Mouse (Mus musculus): ENCODE results near the gene Llgl2.

The Llgl2 gene

DNA sequence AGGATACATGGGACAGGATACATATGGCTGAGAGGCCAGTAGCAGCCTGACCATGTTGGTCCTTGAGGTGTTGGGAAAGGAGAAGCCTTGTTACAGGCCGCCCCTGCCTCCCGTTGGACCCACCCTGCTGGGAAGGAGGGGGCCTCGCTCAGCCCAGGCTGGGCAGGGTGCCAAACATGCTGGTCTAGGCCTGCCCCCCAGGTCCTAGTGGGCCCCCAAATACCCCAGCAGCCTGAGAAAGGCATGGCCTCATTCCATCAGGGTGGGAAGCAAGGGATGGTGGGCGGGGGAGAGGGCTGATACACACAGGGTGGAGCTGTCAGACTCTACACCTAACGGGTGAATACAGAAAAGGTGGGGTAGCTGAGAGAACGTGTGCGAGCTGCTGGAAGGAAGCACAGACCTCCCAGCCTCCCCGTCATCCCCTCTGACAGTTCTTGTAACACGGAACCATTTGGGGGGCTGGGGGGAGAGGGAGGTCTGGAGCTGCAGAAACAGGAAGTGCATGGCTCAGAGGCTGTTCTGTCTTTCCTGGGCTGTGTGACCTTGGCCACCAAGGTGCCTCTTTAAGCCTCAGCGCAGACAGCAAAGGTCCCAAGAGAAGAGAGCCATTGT, 15.0 kb upstream of the Llgl2 start:
- no peak for DNase-seq (ENCODE audit: extremely low spot score, low spot score)

DNA sequence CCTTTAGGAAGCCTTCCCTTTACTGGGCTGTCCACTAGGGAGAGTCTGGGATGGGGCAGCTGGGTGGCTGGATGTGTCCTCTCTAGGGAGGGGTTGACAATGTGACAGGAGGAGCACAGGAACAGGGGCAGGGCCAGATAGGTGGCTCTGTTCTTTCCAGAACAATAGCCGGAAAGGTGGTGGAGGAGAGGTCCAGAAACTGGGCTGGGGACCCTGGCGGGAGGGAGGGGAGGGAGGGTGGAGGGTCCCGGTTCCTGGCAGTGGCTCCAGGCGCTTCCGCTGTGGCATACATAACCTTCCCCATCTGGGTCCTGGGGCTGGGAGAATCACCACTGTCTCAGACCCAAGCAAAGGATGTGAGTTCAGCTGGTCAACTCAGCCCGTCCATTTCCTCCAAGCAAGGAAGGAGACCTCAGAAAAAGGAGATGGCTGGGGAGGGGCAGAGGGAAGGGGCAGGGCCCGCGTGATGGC, 14.5 kb upstream of the Llgl2 start:
- DNase-seq (ENCODE audit: extremely low spot score, low spot score): no peak

DNA sequence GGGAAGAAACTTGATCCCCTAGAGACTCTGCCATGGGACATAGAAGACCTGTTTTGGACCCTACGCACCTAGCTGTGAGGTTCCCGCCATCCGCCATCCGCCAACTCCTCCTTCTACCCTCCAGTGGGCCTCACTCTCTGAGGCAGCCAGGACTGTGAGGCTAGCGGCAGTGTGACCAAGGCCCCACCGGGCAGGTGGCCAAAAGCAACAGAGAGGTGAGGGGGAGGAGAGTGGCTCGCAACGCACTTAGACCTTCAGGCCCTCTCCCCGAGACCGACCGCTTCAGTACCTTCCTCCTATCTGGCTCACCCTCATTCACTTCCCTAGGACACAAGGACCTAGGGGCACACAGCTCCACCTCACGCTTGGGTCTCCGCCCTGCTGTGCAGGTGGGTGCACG, 13.5 kb upstream of the Llgl2 start:
- no peak for DNase-seq (ENCODE audit: extremely low spot score, low spot score)

DNA sequence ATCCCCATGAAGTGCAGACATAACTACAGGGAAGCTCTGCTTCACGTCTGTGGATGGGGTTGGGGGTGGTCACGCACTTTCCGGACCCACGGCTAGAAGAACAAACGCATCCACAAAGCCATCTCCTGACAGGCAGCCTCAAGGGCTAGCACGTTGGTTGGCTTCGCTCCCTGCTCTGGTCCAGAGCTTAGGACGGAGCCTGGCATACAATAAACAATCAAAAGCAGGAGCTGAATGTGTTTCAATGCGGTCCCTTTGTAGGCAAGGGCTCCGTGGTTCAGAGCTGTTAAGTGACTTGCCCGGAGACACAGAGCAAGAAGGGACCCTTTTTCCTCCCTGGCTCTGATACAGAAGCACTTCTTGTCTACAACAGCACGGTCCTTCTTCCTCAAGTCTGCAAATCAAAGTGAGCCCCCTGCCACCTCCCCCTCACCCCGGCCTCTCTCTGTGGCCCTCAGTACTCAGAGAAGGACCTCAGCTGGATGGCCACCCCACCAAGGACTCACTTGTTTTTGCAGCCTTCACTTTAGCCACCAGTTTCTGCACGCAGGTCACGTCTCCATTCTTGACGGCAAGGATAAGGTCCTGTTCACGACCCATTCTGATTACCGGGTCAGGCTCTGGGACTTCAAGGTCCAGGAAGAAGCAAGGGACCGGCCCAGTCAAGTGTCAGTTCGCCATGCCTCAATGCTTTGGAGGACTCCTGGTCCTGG, 12.3 kb upstream of the Llgl2 start:
- DNase-seq (ENCODE audit: extremely low spot score, low spot score): no peak

DNA sequence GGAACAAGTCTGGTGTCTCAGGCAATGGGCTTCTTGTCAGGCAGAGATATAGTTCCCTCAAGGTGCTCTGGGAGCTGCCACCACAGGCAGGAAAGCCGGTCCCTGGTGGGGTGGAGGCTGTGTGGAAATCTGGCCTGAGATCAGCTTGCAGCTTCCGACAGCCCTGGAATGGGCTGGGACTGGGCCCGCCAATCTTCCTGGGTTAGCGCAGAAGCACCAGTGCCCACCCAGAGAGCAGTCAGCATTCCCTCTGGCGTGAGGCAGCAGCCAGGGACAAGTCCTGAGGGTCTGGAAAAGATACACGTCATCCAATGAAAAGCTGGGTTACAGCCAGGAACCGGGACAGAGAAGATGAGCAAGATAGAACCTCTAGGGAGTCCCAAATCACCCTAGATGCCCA, 11.8 kb upstream of the Llgl2 start:
- DNase-seq (ENCODE audit: extremely low spot score, low spot score): no peak

DNA sequence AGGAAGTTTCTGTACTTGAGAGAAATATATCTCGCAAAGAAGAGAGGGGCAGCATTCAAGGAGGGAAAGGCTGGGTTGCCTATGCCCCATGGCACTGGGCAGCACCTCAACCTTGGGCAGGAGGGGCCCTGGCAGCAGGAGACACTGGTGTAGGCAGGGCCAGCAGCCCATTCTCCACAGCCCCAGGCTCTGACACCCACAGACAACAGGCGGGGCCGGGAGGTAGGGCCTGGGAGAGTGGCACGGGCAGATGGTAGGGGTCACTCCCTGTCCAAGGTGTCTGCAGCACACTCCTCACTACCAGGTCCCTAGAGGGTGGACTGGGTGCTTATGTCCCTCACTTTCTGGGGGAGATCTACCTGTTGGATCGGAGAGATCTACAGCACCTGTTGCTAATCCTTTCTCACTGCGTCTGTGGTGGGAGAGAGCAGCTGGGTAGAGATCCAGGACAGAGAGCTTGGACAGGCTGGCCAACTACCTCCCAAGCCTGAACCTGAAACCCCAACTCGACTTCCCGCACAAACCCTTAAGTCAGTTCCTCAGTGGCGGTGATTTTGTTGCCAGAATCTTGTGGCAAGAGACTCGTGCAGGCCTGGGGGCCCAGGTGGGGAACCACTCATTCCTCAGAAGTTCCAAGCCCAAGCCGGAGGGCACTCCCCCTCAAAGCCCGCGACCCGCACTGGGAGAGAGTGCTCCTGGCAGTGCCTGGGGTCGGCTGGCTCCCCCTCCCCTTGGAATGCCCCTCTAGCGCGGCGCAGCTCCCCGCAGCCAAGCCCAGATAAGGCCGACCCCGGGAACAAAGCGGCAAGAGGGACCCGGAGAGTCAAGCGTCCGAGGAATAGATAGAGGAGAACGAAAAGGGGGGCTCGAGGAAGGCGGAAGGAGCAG, 11.1 kb upstream of the Llgl2 start:
- no peak for DNase-seq (ENCODE audit: extremely low spot score, low spot score)

DNA sequence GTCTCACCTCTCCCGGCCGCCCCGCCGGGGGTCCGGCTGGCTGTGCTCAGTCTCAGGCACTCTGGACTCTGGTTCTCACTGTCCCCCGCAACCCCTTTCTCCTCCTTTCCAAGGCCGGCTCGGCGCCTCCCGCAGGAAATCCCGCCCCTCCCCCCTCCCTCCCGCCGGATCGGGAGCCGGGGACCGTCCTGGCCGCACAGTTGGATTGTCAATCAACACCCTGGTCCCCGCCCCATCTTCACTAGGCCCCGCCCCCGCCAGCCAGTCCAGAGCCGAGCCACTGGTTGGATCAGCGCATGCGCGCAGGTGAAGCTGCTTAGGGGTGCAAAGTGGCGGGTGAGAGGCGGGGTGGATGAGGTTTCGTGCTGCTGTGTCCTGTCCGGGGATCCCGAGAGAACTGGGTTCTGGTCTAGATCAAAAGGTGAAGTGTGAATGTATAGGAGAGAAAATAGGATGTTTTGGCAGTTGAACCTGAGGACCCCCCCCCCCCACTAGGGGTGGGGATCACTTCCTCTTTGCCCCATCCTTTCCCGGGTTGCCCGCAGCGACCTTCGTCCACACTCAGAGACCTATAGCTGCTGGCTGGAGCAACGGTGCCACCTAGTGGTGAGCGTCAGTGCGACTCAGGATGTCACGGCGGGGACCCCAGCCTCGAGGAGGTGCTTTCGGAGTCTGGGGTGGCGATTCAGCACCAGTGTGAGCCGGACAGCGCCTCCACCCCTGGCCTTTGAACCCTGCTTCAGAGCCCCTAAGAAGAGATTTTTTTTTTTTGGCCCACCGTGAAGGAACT, 10.1 kb upstream of the Llgl2 start, which contains the start of gene Caskin2:
Gene Caskin2 (minus strand): TSS at position 133 of the 790 bp plus-strand sequence.
- peak; percentile 99 for DNase-seq (ENCODE audit: extremely low spot score, low spot score)

DNA sequence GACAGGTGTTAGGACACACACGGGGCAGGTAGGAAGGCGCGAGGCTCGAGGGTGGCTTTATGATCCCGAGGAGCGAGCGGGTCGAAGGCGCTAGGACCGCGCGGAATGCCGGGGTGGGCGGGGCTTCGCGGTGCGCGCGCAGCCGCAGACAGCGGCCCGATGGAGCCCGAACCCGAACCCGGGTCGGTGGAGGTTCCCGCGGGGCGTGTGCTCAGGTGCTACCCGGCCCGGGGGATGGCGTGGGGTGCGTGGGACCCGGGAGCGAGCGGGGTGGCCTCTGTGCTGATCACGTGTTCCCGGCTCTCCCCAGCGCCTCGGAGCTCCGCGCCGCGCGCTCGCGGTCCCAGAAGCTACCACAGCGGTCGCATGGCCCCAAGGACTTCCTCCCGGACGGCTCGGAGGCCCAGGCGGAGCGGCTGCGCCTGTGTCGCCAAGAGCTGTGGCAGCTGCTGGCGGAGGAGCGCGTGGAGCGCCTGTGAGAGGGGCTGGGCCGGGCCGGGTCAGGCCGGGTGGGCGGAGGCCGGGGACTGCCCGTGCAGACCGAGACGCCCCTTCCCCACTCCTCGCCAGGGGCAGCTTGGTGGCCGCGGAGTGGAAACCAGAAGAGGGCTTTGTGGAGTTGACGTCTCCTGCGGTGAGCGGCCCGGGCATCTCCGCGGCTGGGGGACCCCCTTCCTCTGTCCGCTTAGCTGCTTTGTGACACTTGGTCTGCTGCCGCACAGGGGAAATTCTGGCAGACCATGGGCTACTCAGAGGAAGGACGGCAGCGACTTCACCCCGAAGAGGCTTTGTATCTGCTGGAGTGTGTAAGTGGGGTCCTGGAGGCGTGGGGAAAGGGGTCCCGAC, 9.0 kb upstream of the Llgl2 start, which contains the start of gene Tsen54:
Gene Tsen54 (plus strand): TSS at position 120 of the 846 bp plus-strand sequence.
- DNase-seq (ENCODE audit: extremely low spot score, low spot score): peak; percentile 88

DNA sequence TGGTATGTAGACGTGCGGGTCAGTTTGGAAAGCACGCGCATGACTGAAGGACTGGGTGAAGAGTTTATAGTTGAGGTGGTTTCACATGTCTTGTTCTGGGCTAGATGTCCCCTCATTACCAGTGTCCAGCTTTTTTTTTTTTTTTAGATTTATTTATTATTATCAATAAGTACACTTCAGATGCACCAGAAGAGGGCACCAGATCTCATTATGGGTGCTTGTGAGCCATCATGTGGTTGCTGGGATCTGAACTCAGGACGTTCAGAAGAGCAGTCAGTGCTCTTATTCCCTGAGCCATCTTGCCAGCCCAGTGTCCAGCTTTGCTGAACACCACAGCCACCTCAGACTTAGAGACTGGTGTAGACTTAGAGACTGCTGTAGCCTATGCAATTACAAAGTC, 6.5 kb upstream of the Llgl2 start:
- DNase-seq (ENCODE audit: extremely low spot score, low spot score): no peak

DNA sequence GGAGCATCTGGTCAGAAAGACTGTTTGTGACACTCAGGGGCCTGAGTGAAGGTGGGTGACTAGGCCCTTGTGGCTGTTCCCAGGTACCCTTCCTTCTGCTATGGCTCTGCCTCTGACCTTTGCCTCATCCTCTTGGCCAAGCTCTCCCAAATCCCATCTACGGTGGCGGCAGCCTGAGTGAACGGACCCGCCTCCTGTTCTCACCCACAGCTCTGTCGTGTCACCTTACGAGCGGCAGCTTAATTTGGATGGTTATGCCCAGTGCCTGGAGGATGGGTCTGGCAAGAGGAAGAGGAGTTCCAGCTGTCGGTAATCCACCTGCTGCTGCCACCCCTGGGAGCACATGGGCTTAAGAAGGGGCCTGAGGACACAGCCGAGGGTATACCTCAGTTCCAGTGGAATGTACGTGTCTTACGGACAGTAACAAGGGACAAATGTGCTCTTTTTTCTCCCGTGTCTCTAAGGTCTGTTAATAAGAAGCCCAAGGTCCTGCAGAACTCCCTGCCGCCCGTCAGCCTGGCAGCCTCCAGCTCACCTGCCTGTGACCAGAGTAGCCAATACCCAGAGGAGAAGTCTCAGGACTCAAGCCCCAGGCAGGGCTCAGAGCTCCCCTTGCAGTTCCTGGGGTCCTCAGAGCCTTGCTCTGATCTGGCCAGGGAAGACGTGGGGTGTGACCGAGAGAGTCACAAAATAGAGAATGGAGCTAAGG, 3.8 kb upstream of the Llgl2 start:
- no peak for DNase-seq (ENCODE audit: extremely low spot score, low spot score)

DNA sequence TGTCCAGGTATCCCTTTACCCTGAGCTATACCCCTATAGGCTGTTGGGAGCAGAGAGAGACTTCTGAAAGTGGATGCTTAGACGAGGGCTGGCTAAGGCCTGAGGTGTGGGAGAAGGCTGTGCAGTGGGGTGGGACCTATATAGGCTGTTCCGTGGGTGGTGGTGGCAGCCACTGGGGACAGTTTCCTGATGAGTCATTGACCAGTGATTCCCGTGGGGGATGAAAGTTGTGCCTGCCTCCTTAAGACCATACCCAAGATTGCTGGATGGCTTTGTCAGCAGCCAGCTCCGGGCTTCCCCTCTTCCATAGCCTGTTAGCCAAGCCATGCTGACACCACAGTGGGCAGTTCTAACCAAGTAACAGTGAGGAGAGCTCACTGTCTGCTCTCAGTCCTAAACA, 2.8 kb upstream of the Llgl2 start:
- DNase-seq (ENCODE audit: extremely low spot score, low spot score): no peak

DNA sequence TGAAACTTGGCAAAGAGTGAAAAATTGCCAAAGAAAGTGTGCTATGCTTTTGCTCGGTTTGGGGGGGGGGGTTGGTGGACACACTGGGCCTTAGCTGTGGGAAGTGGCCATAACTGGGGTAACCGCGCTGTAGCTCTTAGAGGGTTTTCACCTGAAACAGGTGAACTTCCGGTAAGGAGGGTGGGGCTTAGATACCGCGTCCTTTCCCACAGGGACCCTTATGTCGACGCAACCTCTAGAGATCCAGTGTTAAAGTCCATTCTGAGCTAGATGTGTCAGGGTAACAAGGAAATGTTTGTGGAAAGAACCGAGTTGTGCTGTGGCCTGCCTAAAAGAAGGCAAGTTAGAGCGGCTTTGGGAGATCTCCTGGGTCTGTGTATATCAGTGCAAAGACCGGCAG, 964 bp downstream of the Llgl2 start:
- no peak for DNase-seq (ENCODE audit: extremely low spot score, low spot score)

DNA sequence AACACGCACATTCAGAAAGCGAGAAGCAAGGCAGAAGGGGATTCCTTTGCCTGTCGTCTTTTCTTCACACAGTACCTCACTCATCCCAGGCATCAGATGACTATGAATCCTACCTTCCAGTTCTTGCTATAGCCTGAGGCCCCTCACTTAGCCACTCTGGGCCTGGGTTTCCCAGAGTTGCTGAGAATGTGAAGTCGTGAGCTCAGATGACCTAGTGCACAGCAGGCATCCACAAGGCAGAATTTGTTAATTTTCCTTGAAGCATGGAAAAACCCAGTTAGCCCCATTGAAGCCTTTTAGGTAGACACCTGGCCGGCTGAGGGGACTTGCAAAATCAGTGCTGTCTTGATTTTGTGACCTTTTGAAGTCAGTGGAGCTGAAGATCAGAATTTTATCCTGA, 2.6 kb downstream of the Llgl2 start:
- DNase-seq (ENCODE audit: extremely low spot score, low spot score): no peak

DNA sequence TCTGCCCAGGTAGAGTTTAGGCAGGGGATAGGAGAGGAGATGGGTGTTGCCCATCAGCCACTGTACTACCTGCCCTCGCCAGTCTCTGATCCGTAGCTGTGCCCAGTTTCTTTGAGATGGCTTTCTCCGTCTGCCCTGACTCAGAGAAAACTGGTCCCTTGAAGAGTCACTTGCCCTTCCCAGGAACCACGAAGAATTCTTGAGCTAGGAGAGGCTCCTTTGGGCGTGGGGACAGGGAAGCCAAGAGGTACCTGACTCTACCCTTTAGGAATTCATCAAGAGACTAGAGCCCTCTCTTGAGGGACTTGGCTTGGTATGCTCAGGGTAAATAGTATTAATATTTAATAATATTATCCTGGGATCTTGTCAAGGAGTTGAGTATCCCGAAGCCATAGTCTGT, 3.8 kb downstream of the Llgl2 start:
- DNase-seq (ENCODE audit: extremely low spot score, low spot score): no peak

DNA sequence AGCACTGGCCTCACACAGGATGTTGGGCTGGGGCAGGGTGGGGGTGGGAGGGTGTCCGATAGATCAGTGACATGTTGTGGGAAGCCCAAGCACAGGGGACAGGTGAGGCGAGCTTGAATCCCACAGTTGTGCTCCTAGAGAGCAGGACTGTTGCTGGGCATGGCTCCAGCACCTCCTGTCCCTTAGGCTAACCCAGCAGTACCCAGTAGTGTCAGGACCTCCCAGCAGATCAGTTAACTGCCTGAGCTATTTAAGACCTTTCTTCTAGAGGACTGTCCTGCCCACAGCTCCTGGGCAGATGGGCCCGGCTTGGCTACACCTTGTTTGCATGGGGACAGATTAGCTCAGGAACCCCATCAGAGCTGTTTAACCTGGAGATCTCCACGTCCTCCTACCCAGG, 5.2 kb downstream of the Llgl2 start:
- DNase-seq (ENCODE audit: extremely low spot score, low spot score): no peak

DNA sequence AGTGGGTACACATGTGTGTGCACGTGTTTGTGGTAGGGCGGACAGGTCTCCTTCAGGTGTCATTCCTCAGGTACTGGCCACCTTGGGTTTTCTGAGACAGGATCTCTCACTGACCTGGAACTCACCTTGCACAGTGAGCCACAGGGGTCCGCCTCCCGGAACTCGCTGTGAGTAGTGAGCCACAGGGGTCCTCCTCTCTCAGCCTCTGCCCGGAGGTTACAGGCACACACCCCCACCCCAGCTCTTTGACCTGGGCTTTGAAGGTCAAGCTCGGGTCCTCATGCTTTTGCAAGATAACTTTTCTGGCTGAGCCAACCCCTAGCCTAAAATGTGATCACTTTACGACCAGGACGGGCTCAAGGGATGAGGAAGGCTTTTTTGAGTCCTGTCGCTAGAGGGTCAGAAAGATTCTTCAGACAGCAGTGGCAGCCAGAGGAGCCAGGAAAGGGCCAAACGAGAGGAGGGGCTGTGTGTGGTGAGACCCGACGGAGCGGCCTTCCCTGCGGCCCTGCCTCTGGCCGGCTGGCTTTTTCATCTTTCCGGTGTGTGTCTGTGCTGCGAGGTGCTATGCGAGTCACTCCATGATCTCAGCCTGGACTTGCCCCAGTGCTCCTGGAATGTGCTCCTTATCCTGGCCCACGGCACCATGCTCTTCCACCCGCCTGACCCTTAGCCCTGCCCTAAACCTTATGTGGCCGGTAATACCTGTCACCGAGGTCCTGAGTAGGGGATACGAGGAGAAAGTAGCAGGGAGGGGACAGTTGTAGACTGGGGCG, 6.9 kb downstream of the Llgl2 start:
- peak; percentile 36 for DNase-seq (ENCODE audit: extremely low spot score, low spot score)

DNA sequence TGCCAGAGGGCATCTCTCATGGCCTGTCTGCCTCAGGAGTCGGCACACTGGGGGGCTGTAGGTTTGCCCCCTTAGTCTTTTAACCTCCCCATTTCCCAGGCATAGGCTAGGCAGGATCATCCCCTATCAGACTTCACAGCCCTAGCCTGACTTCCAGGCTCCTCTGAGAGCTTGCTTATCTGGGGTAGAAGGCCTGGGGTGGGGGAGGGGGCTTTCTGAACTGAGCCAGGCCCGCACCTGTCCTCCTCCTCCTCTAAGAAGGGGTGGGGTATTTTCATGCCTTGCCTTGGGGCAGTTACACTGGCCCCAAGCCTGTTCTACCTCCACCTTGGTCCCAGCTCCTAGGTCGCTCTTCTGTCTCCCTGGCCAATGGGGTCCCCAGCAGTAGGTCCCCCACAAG, 7.7 kb downstream of the Llgl2 start:
- DNase-seq (ENCODE audit: extremely low spot score, low spot score): no peak

DNA sequence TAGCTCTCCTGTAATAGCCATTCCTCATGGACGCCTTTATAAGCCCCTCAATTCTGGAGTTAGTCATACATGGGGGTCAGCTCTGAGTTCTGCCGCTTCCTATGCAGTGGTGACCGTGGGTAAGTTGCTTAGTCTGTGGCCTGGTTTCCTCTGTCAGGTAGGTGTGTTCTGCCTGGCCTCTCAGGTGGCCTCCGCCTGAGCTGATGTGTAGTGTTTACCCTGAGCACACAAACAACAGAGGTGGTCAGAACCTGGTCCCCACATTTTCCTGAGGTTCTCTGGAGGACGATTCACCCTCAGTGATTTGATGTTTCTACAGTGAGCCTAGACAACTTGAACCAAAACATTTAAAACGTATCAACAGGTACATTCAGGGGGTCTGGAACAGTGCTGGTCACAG, 8.2 kb downstream of the Llgl2 start:
- DNase-seq (ENCODE audit: extremely low spot score, low spot score): peak; percentile 24

DNA sequence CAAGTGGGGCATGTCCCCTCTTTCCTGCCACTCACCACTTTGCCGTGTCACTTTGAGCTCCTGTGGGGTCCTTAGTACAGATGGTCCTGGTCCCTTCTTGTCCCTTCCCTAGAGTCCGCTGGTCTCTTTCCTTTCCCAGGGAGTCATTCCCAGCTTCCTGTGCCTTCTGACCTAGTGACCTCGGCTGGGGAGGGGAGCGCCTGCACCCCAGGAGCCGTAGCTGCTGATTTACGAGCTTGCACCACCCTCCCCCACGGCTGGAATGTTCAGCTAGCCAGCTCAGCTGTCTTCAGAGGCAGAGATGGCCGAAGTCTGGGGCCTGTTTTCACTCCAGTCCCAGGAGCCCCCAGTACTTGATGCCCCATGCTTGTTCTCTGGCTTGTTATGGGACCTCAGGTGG, 8.7 kb downstream of the Llgl2 start:
- DNase-seq (ENCODE audit: extremely low spot score, low spot score): peak; percentile 81
